Mouse (Mus musculus): Measurements from ENCODE around the gene Bcr.

Gene Bcr

GRCm38 (mm10) chr10:75058336-75058735, 2.1 kb upstream of the Bcr start:
- no peak for DNase-seq (ENCODE audit: low spot score in 2 of 2)

GRCm38 (mm10) chr10:75058761-75059395, 1.5 kb upstream of the Bcr start:
- no peak for DNase-seq (ENCODE audit: low spot score in 2 of 2)

GRCm38 (mm10) chr10:75059396-75059795, 996 bp upstream of the Bcr start:
- DNase-seq (ENCODE audit: low spot score in 2 of 2) = peak; percentile 32 to 73

- peak; percentile 28 to 30 for DNase-seq (ENCODE audit: low spot score in 2 of 2)
Measured at GRCm38 (mm10) chr10:75060843-75061235, 447 bp downstream of the Bcr start.

- DNase-seq (ENCODE audit: low spot score in 2 of 2) = peak in 1 of 2 experiments; percentile 37
Measured at GRCm38 (mm10) chr10:75061341-75062188, 1.2 kb downstream of the Bcr start.

- no peak for DNase-seq (ENCODE audit: low spot score in 2 of 2)
Measured at GRCm38 (mm10) chr10:75062189-75062561, 1.8 kb downstream of the Bcr start.

- DNase-seq (ENCODE audit: low spot score in 2 of 2) = no peak
Measured at GRCm38 (mm10) chr10:75062621-75063020, 2.2 kb downstream of the Bcr start.

GRCm38 (mm10) chr10:75063301-75063965, 3.0 kb downstream of the Bcr start:
- DNase-seq (ENCODE audit: low spot score in 2 of 2) = no peak

- DNase-seq (ENCODE audit: low spot score in 2 of 2) = no peak
Measured at GRCm38 (mm10) chr10:75065691-75066090, 5.3 kb downstream of the Bcr start.

GRCm38 (mm10) chr10:75067446-75067845, 7.1 kb downstream of the Bcr start:
- no peak for DNase-seq (ENCODE audit: low spot score in 2 of 2)

GRCm38 (mm10) chr10:75068086-75068485, 7.7 kb downstream of the Bcr start:
- DNase-seq (ENCODE audit: low spot score in 2 of 2) = no peak

- DNase-seq (ENCODE audit: low spot score in 2 of 2) = no peak
Measured at GRCm38 (mm10) chr10:75068624-75069328, 8.4 kb downstream of the Bcr start.

GRCm38 (mm10) chr10:75070281-75070976, 10.0 kb downstream of the Bcr start:
- no peak for DNase-seq (ENCODE audit: low spot score in 2 of 2)

GRCm38 (mm10) chr10:75075665-75076064, 15.3 kb downstream of the Bcr start:
- no peak for DNase-seq (ENCODE audit: low spot score in 2 of 2)

GRCm38 (mm10) chr10:75078174-75079128, 18.1 kb downstream of the Bcr start:
- DNase-seq (ENCODE audit: low spot score in 2 of 2) = peak in 1 of 2 experiments; percentile 25

- no peak for DNase-seq (ENCODE audit: low spot score in 2 of 2)
Measured at GRCm38 (mm10) chr10:75085330-75085729, 24.9 kb downstream of the Bcr start.

- DNase-seq (ENCODE audit: low spot score in 2 of 2) = no peak
Measured at GRCm38 (mm10) chr10:75088471-75088870, 28.1 kb downstream of the Bcr start.

- no peak for DNase-seq (ENCODE audit: low spot score in 2 of 2)
Measured at GRCm38 (mm10) chr10:75091478-75092152, 31.2 kb downstream of the Bcr start.

- DNase-seq (ENCODE audit: low spot score in 2 of 2) = no peak
Measured at GRCm38 (mm10) chr10:75093252-75093987, 33.0 kb downstream of the Bcr start.

Data from spleen, postnatal 10 days (tissue).